Mouse (Mus musculus): ENCODE results near the gene Chst8.

DNA sequence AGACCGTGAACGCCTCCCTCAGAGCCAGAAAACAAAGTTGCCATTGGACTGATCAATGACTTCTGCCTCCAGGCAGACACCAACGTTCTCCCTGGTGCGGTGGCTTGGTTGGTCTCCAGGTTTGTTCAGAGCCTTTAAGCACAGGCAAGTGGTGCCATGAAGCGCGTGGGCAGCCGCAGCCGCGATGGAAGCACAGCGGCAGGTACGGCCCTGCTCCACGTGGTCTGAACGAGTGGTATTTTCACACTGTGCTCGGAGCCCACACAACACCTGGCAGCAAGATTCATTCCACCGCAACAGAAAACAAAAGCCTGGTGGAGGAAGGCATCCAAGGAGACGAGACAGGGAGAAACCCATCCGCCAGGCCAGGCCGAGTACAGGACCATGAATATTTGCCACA is 7.3 kb upstream of the Chst8 start:
- TF ChIP-seq CTCF (IDR thresholded peaks at IDR 0.05; ENCODE audit: low read depth) = no peak
- no peak for TF ChIP-seq EP300 (IDR thresholded peaks at IDR 0.05; ENCODE audit: low read depth)

All from liver, postnatal 0 days (tissue).